Mouse (Mus musculus) ovary, postnatal 10 days (tissue): ENCODE results near the gene Atpaf2.
"Not testable (repeated sequence)": the region's sequence is repeated elsewhere in the genome, so short reads cannot be mapped to it uniquely, and the experiment has no call there.

Experiments used
- DNase-seq: peaks from one replicate; pipeline ENCODE4 v3.0.0; 2022; ENCODE audit warnings: low spot score

Gene Atpaf2

GRCm38 (mm10) chr11:60417717-60418472, at the start of gene Atpaf2:
Gene Atpaf2, minus strand, starts transcription at chr11:60418457.
- DNase-seq = peak; percentile 24

GRCm38 (mm10) chr11:60465943-60466380, 47.7 kb upstream of the Atpaf2 start:
- no peak for DNase-seq

- DNase-seq = no peak
Measured at GRCm38 (mm10) chr11:60457973-60458372, 39.7 kb upstream of the Atpaf2 start.

GRCm38 (mm10) chr11:60454745-60455087, 36.5 kb upstream of the Atpaf2 start:
- no peak for DNase-seq

GRCm38 (mm10) chr11:60454080-60454744, 36.0 kb upstream of the Atpaf2 start, which contains the start of gene Drg2:
Gene Drg2, plus strand, starts transcription at chr11:60454591.
- peak; percentile 77 for DNase-seq

- DNase-seq = no peak
Measured at GRCm38 (mm10) chr11:60444007-60444406, 25.8 kb upstream of the Atpaf2 start.

- DNase-seq = no peak
Measured at GRCm38 (mm10) chr11:60442896-60443295, 24.6 kb upstream of the Atpaf2 start.

- DNase-seq = no peak
Measured at GRCm38 (mm10) chr11:60440176-60440575, 21.9 kb upstream of the Atpaf2 start.

GRCm38 (mm10) chr11:60439621-60440020, 21.4 kb upstream of the Atpaf2 start:
- DNase-seq = not testable (repeated sequence)

GRCm38 (mm10) chr11:60436618-60437017, 18.4 kb upstream of the Atpaf2 start:
- DNase-seq = no peak

- no peak for DNase-seq
Measured at GRCm38 (mm10) chr11:60435133-60435532, 16.9 kb upstream of the Atpaf2 start.

GRCm38 (mm10) chr11:60433501-60433900, 15.2 kb upstream of the Atpaf2 start:
- DNase-seq = no peak

GRCm38 (mm10) chr11:60427628-60428027, 9.4 kb upstream of the Atpaf2 start:
- DNase-seq = no peak

- no peak for DNase-seq
Measured at GRCm38 (mm10) chr11:60426417-60426816, 8.2 kb upstream of the Atpaf2 start.

- DNase-seq = no peak
Measured at GRCm38 (mm10) chr11:60423006-60423405, 4.7 kb upstream of the Atpaf2 start.

- no peak for DNase-seq
Measured at GRCm38 (mm10) chr11:60422046-60422668, 3.9 kb upstream of the Atpaf2 start.

- no peak for DNase-seq
Measured at GRCm38 (mm10) chr11:60418473-60418803, 181 bp upstream of the Atpaf2 start.

- DNase-seq = peak; percentile 92
Measured at GRCm38 (mm10) chr11:60416963-60417716, 1.1 kb downstream of the Atpaf2 start, which contains the start of gene Gid4. Gene Gid4, plus strand, starts transcription at chr11:60417145.

GRCm38 (mm10) chr11:60416590-60416962, 1.7 kb downstream of the Atpaf2 start:
- DNase-seq = no peak

GRCm38 (mm10) chr11:60412921-60413320, 5.3 kb downstream of the Atpaf2 start:
- no peak for DNase-seq

GRCm38 (mm10) chr11:60412173-60412572, 6.1 kb downstream of the Atpaf2 start:
- no peak for DNase-seq

- DNase-seq = no peak
Measured at GRCm38 (mm10) chr11:60406606-60407005, 11.7 kb downstream of the Atpaf2 start.
